Mouse (Mus musculus): Measurements from ENCODE around the gene Fgf7. TPM values are rescaled to one million over a fixed set of nuclear protein-coding genes. Genes with fewer than 3 reads are reported as not detected.

Gene Fgf7
- not detected for total RNA-seq (2023)

DNA sequence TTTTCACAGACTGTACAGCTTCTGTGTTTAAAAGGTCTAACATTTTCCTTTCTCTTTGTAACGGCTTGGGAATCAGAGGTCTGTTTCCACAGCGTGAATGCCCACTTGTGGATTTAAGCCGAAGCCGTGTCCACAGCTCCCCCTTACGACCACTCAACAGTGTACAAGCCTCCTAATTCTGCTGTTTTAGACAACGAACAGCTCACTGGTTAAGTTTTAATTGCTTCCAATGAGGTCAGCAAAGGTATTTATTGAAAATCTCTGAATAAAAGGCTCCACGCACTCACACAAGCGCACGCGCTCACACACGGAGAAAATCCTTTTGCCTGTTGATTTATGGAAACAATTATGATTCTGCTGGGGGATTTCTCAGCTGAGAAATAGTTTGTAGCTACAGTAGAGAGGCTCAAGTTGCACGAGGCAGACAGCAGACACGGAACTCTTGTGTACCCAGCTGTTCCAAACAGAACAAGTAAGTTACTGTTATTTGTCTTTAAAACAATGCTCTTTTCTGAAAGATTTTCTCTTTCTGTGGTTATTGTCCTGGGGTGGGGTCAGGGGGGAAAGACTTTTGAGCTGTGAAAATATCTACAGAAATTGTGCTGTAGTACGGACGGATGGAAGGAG is at the start of gene Fgf7:
Gene Fgf7, plus strand, starts transcription at position 280 of the 627 bp plus-strand sequence.

Other genes starting within 250 kb of the Fgf7 start
- 31.5 TPM for gene Galk2, start 175.5 kb upstream of the Fgf7 start, total RNA-seq (2023)
- 78.5 TPM for gene Cops2, start 175.5 kb upstream of the Fgf7 start, total RNA-seq (2023)
- gene Fam227b, start 117.3 kb downstream of the Fgf7 start, total RNA-seq (2023) = not detected
- 6.6 TPM for gene Dtwd1, start 117.5 kb downstream of the Fgf7 start, total RNA-seq (2023)
- gene Gm17555, start 180.4 kb downstream of the Fgf7 start, total RNA-seq (2023) = not detected